Mouse (Mus musculus) myocyte (in vitro differentiated cells): ENCODE measurements around the gene Adarb2.

Source experiments
- CEBPB ChIP-seq: IDR thresholded peaks from 2 replicates; pipeline ENCODE4 v1.6.1; 2011; ENCODE audit warnings: mild to moderate bottlenecking, moderate library complexity; ENCODE audit not compliant: poor library complexity, insufficient read depth, severe bottlenecking
- E2F4 ChIP-seq: IDR thresholded peaks from one replicate; pipeline ENCODE4 v1.6.1; 2011; ENCODE audit warnings: mild to moderate bottlenecking, control low read depth, moderate library complexity; ENCODE audit not compliant: insufficient read depth
- MAX ChIP-seq: IDR thresholded peaks from one replicate; pipeline ENCODE4 v1.6.1; 2011; ENCODE audit warnings: low read depth, mild to moderate bottlenecking, control low read depth
- MYOD1 ChIP-seq, 3 experiments: IDR thresholded peaks; one replicate each; pipeline ENCODE4 v1.6.1; 2011; ENCODE audit warnings: control low read depth in 2 of 3, low read depth in 2 of 3, mild to moderate bottlenecking in 2 of 3, moderate library complexity in 1 of 3; ENCODE audit not compliant: insufficient read length in 2 of 3, control insufficient read depth in 1 of 3
- POLR2A ChIP-seq: IDR thresholded peaks from one replicate; pipeline ENCODE4 v1.6.1; 2011; ENCODE audit warnings: low read depth, mild to moderate bottlenecking, control low read depth, moderate library complexity; ENCODE audit not compliant: insufficient read length
- POLR2AphosphoS2 ChIP-seq: IDR thresholded peaks from one replicate; pipeline ENCODE4 v1.6.1; 2011; ENCODE audit warnings: low read depth, control low read depth; ENCODE audit not compliant: insufficient read length
- REST ChIP-seq: IDR thresholded peaks from one replicate; pipeline ENCODE4 v1.6.1; 2011; ENCODE audit warnings: mild to moderate bottlenecking, control low read depth, moderate library complexity; ENCODE audit not compliant: insufficient read depth, insufficient read length
- TCF12 ChIP-seq: IDR thresholded peaks from one replicate; pipeline ENCODE4 v1.6.1; 2011; ENCODE audit warnings: mild to moderate bottlenecking, control low read depth; ENCODE audit not compliant: poor library complexity, insufficient read depth, severe bottlenecking
- USF1 ChIP-seq: IDR thresholded peaks from one replicate; pipeline ENCODE4 v1.6.1; 2011; ENCODE audit warnings: low read depth, mild to moderate bottlenecking, control low read depth, moderate library complexity

GRCm38 (mm10) chr13:8744565-8744964 lies 541.9 kb downstream of the Adarb2 start:
- no peak for TF ChIP-seq POLR2A
- no peak for TF ChIP-seq POLR2AphosphoS2
- no peak for TF ChIP-seq USF1
- no peak for TF ChIP-seq CEBPB
- TF ChIP-seq MAX: no peak
- no peak for TF ChIP-seq E2F4
- no peak for TF ChIP-seq TCF12
- TF ChIP-seq REST: no peak
- TF ChIP-seq MYOD1 (IDR thresholded peaks at IDR 0.05; ENCODE audit: control insufficient read depth in 1 of 3, insufficient read length in 2 of 3, low read depth in 2 of 3): no peak
